Mouse (Mus musculus): ENCODE measurements around the gene Fars2. TPM values are rescaled to one million over a fixed set of nuclear protein-coding genes. Genes with fewer than 3 reads are reported as not detected.

The Fars2 gene
- polyA plus RNA-seq, 1 experiment = 42.6 TPM

GRCm38 (mm10) chr13:36513126-36513525 lies 395.9 kb downstream of the Fars2 start:
- H3K4me3 ChIP-seq (ENCODE audit: low read depth, low read length) = no peak overlapping the region
- no peak overlapping the region for H3K27ac ChIP-seq (ENCODE audit: insufficient read depth, low read depth, low read length)
- no peaks in the 10 kb centered on the region for H3K36me3 ChIP-seq (ENCODE audit: control insufficient read depth, insufficient read depth, low read length)
- no peaks in the 10 kb centered on the region for H3K27me3 ChIP-seq (ENCODE audit: control insufficient read depth, insufficient read depth, low read length)
- 84% methylated on average over 1 of the region's 1 CpGs for WGBS
- H3K4me1 ChIP-seq (ENCODE audit: control insufficient read depth, insufficient read depth, insufficient read length, low read length) = peaks cover 2% of the 10 kb centered on the region; the same call in 1 of the 2 replicates
- TF ChIP-seq CTCF (IDR thresholded peaks at IDR 0.05; ENCODE audit: extremely low read depth, insufficient read length, insufficient replicate concordance, low read depth, low read length) (no peak), POLR2A (IDR thresholded peaks at IDR 0.05; ENCODE audit: low read depth, low read length) (no peak)

DNA sequence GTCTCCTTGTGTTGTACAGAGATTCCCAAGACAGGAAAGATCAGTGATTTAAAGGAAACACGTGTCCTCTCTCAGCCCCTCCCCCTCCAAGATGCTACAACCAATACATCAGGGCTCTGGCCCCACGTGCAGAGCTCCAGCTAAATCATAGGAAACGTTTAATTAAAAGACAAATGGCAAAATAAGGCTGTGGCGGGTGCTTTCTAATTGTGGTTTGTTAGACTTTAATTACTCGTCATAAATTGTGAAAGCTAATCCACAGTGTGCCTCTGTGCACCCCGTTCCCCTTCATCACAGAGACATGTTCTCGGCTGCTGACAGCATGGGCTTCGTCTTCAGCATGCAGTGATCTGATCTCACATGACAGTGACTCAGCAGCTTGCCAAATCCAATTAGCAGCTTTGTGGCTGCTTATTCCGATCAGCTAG lies 400.9 kb downstream of the Fars2 start:
- WGBS = 82% methylated on average over 9 of the region's 9 CpGs
- H3K27me3 ChIP-seq (ENCODE audit: control insufficient read depth, insufficient read depth, low read length) = no peaks in the 10 kb centered on the region
- H3K4me1 ChIP-seq (ENCODE audit: control insufficient read depth, insufficient read depth, insufficient read length, low read length) = no peaks in the 10 kb centered on the region
- H3K36me3 ChIP-seq (ENCODE audit: control insufficient read depth, insufficient read depth, low read length) = no peaks in the 10 kb centered on the region
- no peak overlapping the region for H3K4me3 ChIP-seq (ENCODE audit: low read depth, low read length)
- TF ChIP-seq CTCF (IDR thresholded peaks at IDR 0.05; ENCODE audit: extremely low read depth, insufficient read length, insufficient replicate concordance, low read depth, low read length) (no peak), POLR2A (IDR thresholded peaks at IDR 0.05; ENCODE audit: low read depth, low read length) (no peak)
- H3K27ac ChIP-seq (ENCODE audit: insufficient read depth, low read depth, low read length) = no peak overlapping the region

GRCm38 (mm10) chr13:36527761-36528160 lies 410.5 kb downstream of the Fars2 start:
- no peak overlapping the region for H3K4me3 ChIP-seq (ENCODE audit: low read depth, low read length)
- TF ChIP-seq CTCF (IDR thresholded peaks at IDR 0.05; ENCODE audit: extremely low read depth, insufficient read length, insufficient replicate concordance, low read depth, low read length) = no peak
- TF ChIP-seq POLR2A (IDR thresholded peaks at IDR 0.05; ENCODE audit: low read depth, low read length) = no peak
- H3K4me1 ChIP-seq (ENCODE audit: control insufficient read depth, insufficient read depth, insufficient read length, low read length) = no peaks in the 10 kb centered on the region
- 93% methylated on average over 4 of the region's 4 CpGs for WGBS
- H3K27ac ChIP-seq (ENCODE audit: insufficient read depth, low read depth, low read length) = no peak overlapping the region
- no peaks in the 10 kb centered on the region for H3K27me3 ChIP-seq (ENCODE audit: control insufficient read depth, insufficient read depth, low read length)
- H3K36me3 ChIP-seq (ENCODE audit: control insufficient read depth, insufficient read depth, low read length) = no peaks in the 10 kb centered on the region

GRCm38 (mm10) chr13:36528223-36528895 lies 411.1 kb downstream of the Fars2 start:
- TF ChIP-seq CTCF (IDR thresholded peaks at IDR 0.05; ENCODE audit: extremely low read depth, insufficient read length, insufficient replicate concordance, low read depth, low read length) (no peak), POLR2A (IDR thresholded peaks at IDR 0.05; ENCODE audit: low read depth, low read length) (no peak)
- Histone ChIP-seq H3K4me3 (ENCODE audit: low read depth, low read length) (no peak overlapping the region), H3K4me1 (ENCODE audit: control insufficient read depth, insufficient read depth, insufficient read length, low read length) (no peaks in the 10 kb centered on the region), H3K27me3 (ENCODE audit: control insufficient read depth, insufficient read depth, low read length) (no peaks in the 10 kb centered on the region), H3K27ac (ENCODE audit: insufficient read depth, low read depth, low read length) (no peak overlapping the region), H3K36me3 (ENCODE audit: control insufficient read depth, insufficient read depth, low read length) (no peaks in the 10 kb centered on the region)
- WGBS = 80% methylated on average over 8 of the region's 8 CpGs

GRCm38 (mm10) chr13:36529467-36530039 lies 412.3 kb downstream of the Fars2 start:
- peaks cover 2% of the 10 kb centered on the region; the same call in 1 of the 2 replicates for H3K4me1 ChIP-seq (ENCODE audit: control insufficient read depth, insufficient read depth, insufficient read length, low read length)
- no peak for TF ChIP-seq POLR2A (IDR thresholded peaks at IDR 0.05; ENCODE audit: low read depth, low read length)
- no peak for TF ChIP-seq CTCF (IDR thresholded peaks at IDR 0.05; ENCODE audit: extremely low read depth, insufficient read length, insufficient replicate concordance, low read depth, low read length)
- no peak overlapping the region for H3K27ac ChIP-seq (ENCODE audit: insufficient read depth, low read depth, low read length)
- H3K36me3 ChIP-seq (ENCODE audit: control insufficient read depth, insufficient read depth, low read length) = no peaks in the 10 kb centered on the region
- H3K27me3 ChIP-seq (ENCODE audit: control insufficient read depth, insufficient read depth, low read length) = no peaks in the 10 kb centered on the region
- no peak overlapping the region for H3K4me3 ChIP-seq (ENCODE audit: low read depth, low read length)
- 79% methylated on average over 5 of the region's 5 CpGs for WGBS

- WGBS = 95% methylated on average over 1 of the region's 1 CpGs
- TF ChIP-seq CTCF (IDR thresholded peaks at IDR 0.05; ENCODE audit: extremely low read depth, insufficient read length, insufficient replicate concordance, low read depth, low read length) (no peak), POLR2A (IDR thresholded peaks at IDR 0.05; ENCODE audit: low read depth, low read length) (no peak)
- Histone ChIP-seq H3K4me3 (ENCODE audit: low read depth, low read length) (no peak overlapping the region), H3K27me3 (ENCODE audit: control insufficient read depth, insufficient read depth, low read length) (no peaks in the 10 kb centered on the region), H3K36me3 (ENCODE audit: control insufficient read depth, insufficient read depth, low read length) (no peaks in the 10 kb centered on the region), H3K4me1 (ENCODE audit: control insufficient read depth, insufficient read depth, insufficient read length, low read length) (peaks cover 2% of the 10 kb centered on the region; the same call in 1 of the 2 replicates), H3K27ac (ENCODE audit: insufficient read depth, low read depth, low read length) (no peak overlapping the region)
These were observed 413.6 kb downstream of the Fars2 start for GRCm38 (mm10) chr13:36530852-36531251.

DNA sequence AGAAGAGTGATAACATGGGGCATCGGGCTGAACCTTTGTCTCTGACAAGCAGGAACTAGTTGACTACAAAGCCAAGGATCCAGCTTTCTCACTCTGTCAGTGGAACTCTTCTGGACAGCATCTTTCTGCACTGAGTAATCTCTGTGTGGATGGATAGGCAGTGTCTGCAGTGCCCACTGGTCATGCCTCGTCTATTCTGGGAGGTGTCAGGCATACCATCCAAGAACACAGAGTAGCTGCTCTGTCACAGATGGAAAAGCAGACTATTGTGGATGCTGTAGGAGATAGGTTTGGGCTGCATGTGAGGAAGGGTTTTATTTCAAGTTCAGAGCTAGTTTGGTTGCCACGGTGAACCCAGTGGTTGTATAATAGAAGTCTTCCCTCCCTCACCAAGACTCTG lies 414.7 kb downstream of the Fars2 start:
- no peak overlapping the region for H3K4me3 ChIP-seq (ENCODE audit: low read depth, low read length)
- TF ChIP-seq CTCF (IDR thresholded peaks at IDR 0.05; ENCODE audit: extremely low read depth, insufficient read length, insufficient replicate concordance, low read depth, low read length) (no peak), POLR2A (IDR thresholded peaks at IDR 0.05; ENCODE audit: low read depth, low read length) (no peak)
- H3K27ac ChIP-seq (ENCODE audit: insufficient read depth, low read depth, low read length) = no peak overlapping the region
- H3K27me3 ChIP-seq (ENCODE audit: control insufficient read depth, insufficient read depth, low read length) = no peaks in the 10 kb centered on the region
- no peaks in the 10 kb centered on the region for H3K36me3 ChIP-seq (ENCODE audit: control insufficient read depth, insufficient read depth, low read length)
- peaks cover 2% of the 10 kb centered on the region; the same call in 1 of the 2 replicates for H3K4me1 ChIP-seq (ENCODE audit: control insufficient read depth, insufficient read depth, insufficient read length, low read length)
- 87% methylated on average over 3 of the region's 3 CpGs for WGBS

All from small intestine, adult 2 months (tissue).